Mouse (Mus musculus): ENCODE measurements at regions not wholly inside any gene's neighbourhood (a gene's known extent, or its start where the extent isn't known, plus 50 kb on each side); places are given as distances from the start of the nearest gene placed in this dataset.
A peak's percentile ranks its signal among the peaks of the same experiment; 100 is the strongest.
"Not testable (repeated sequence)": the region's sequence is repeated elsewhere in the genome, so short reads cannot be mapped to it uniquely, and the experiment has no call there.

GRCm38 (mm10) chr9:41914611-41915010 is 209.5 kb downstream of the Sorl1 start:
- no peak for DNase-seq (ENCODE audit: extremely low spot score in 1 of 2, low spot score in 1 of 2)

- DNase-seq (ENCODE audit: extremely low spot score in 1 of 2, low spot score in 1 of 2) = no peak
Observed at GRCm38 (mm10) chr9:41913911-41914310, 210.2 kb downstream of the Sorl1 start.

GRCm38 (mm10) chr9:41912482-41912881 is 211.6 kb downstream of the Sorl1 start:
- DNase-seq (ENCODE audit: extremely low spot score in 1 of 2, low spot score in 1 of 2) = no peak

- no peak for DNase-seq (ENCODE audit: extremely low spot score in 1 of 2, low spot score in 1 of 2)
Observed at GRCm38 (mm10) chr9:41900606-41900974, 223.5 kb downstream of the Sorl1 start.

- no peak for DNase-seq (ENCODE audit: extremely low spot score in 1 of 2, low spot score in 1 of 2)
Observed at GRCm38 (mm10) chr9:41899766-41900605, 224.1 kb downstream of the Sorl1 start.

- DNase-seq (ENCODE audit: extremely low spot score in 1 of 2, low spot score in 1 of 2) = no peak
Observed at GRCm38 (mm10) chr9:41895106-41895505, 229.0 kb downstream of the Sorl1 start.

- DNase-seq (ENCODE audit: extremely low spot score in 1 of 2, low spot score in 1 of 2) = no peak
Observed at GRCm38 (mm10) chr9:41892841-41893240, 231.3 kb downstream of the Sorl1 start.

GRCm38 (mm10) chr9:41891206-41891605 is 232.9 kb downstream of the Sorl1 start:
- peak in 1 of 2 experiments; percentile 3 for DNase-seq (ENCODE audit: extremely low spot score in 1 of 2, low spot score in 1 of 2)

- DNase-seq (ENCODE audit: extremely low spot score in 1 of 2, low spot score in 1 of 2) = peak; percentile 38 to 69
Observed at GRCm38 (mm10) chr9:41890273-41891141, 233.6 kb downstream of the Sorl1 start.

GRCm38 (mm10) chr9:41889568-41890272 is 234.4 kb downstream of the Sorl1 start:
- peak in 1 of 2 experiments; percentile 15 for DNase-seq (ENCODE audit: extremely low spot score in 1 of 2, low spot score in 1 of 2)

- DNase-seq (ENCODE audit: extremely low spot score in 1 of 2, low spot score in 1 of 2) = no peak
Observed at GRCm38 (mm10) chr9:41888616-41889150, 235.4 kb downstream of the Sorl1 start.

GRCm38 (mm10) chr9:41886456-41886855 is 237.6 kb downstream of the Sorl1 start:
- not testable (repeated sequence) for DNase-seq (ENCODE audit: extremely low spot score in 1 of 2, low spot score in 1 of 2)

GRCm38 (mm10) chr9:41880457-41880856 is 243.6 kb downstream of the Sorl1 start:
- no peak for DNase-seq (ENCODE audit: extremely low spot score in 1 of 2, low spot score in 1 of 2)

- no peak for DNase-seq (ENCODE audit: extremely low spot score in 1 of 2, low spot score in 1 of 2)
Observed at GRCm38 (mm10) chr9:41879080-41879479, 245.0 kb downstream of the Sorl1 start.

GRCm38 (mm10) chr9:41861136-41861535 is 263.0 kb downstream of the Sorl1 start:
- no peak for DNase-seq (ENCODE audit: extremely low spot score in 1 of 2, low spot score in 1 of 2)

- peak; percentile 33 to 68 for DNase-seq (ENCODE audit: extremely low spot score in 1 of 2, low spot score in 1 of 2)
Observed at GRCm38 (mm10) chr9:41860681-41861080, 263.4 kb downstream of the Sorl1 start.

GRCm38 (mm10) chr9:41859780-41860179 is 264.3 kb downstream of the Sorl1 start:
- peak in 1 of 2 experiments; percentile 41 for DNase-seq (ENCODE audit: extremely low spot score in 1 of 2, low spot score in 1 of 2)

GRCm38 (mm10) chr9:41852099-41852498 is 272.0 kb downstream of the Sorl1 start:
- no peak for DNase-seq (ENCODE audit: extremely low spot score in 1 of 2, low spot score in 1 of 2)

GRCm38 (mm10) chr9:41849628-41850326 is 274.3 kb downstream of the Sorl1 start:
- no peak for DNase-seq (ENCODE audit: extremely low spot score in 1 of 2, low spot score in 1 of 2)

- no peak for DNase-seq (ENCODE audit: extremely low spot score in 1 of 2, low spot score in 1 of 2)
Observed at GRCm38 (mm10) chr9:41844616-41845015, 279.5 kb downstream of the Sorl1 start.

Measured in frontal cortex, adult 2 months (tissue).